Mouse (Mus musculus): ENCODE results near the gene Psg22. TPM values are rescaled to one million over a fixed set of nuclear protein-coding genes. Genes with fewer than 3 reads are reported as not detected.
"Not testable (repeated sequence)": the region's sequence is repeated elsewhere in the genome, so short reads cannot be mapped to it uniquely, and the experiment has no call there.

Psg22 gene
- not detected for total RNA-seq (2021)

DNA sequence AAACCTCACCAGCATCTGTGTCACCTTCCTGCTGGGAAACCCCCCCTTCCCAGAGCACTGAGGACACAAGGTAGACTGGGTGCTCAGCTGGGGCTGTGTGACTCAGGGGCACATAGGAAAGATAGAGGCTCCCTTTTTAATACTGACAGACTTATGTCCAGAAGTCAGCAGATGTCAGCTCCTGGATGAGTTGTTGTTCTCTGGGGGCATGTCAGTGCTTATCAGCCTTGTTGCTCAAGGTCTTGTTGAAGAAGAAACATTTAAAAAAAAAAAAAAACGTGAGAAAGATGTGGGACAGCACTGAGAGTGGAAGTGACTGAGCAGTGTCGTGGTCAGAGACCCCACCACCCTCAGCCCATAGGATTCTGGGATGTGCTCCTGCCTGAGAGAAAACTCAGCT is at the start of gene Psg22:
Gene Psg22 (plus strand): TSS at position 301 of the 400 bp plus-strand sequence.
- DNase-seq, result no peak

DNA sequence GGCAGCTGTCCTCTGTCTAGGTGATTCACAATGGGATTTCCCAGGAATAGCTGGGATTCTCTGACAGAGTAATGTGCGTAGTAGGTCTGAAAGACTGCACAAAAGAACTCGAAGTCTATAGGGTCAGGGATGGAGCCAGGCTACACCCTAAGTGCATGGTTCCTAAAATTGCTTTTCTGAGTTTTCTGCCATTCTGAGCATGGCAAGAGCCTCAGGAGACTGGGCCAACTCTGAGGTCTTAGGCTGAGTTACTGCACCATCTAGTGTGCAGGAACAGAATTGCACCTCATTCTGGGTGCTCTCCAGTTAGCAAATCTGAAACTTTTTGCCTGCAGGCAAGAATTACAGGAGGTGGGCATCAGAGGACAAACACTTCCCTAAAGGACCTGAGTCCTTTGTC is 38.1 kb upstream of the Psg22 start:
- DNase-seq, result peak; percentile 2 to 3

DNA sequence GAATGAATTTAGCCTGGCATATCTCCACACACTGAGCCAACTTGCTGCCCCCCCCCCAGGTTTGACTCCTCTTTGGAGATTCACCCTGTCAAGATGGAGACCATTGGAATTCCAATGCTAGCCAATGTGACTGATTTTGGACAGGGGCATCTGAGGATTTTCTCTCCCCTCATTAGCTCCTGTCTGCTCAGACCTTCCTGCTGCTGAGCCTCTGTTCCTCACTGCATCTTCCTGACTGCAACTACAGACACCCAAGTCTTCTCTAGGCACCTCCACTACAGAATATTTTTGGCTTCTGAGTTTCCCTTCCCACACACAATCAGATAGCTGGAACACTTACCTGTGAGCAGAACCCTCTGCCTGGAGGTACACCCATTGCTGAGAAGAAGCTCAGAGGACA is 32.3 kb upstream of the Psg22 start:
- no peak for DNase-seq

DNA sequence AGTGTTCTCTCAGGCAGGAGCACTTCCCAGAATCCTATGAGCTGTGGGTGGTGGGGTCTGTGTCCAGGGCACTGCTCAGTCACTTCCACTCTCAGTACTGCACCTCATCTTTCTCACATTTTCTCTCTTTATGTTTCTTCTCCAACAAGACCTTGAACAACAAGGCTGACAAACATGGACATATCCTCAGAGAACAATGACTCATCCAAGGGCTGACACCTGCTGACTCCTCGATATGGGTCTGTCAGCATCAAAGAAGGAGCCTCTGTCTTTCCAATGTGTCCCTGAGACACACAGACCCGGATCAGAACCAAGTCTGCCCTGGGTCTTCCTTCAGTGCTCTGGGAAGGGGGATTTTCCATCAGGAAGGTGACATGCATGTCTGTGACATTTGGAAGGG is 31.8 kb upstream of the Psg22 start, which contains the start of gene Psg20:
Gene Psg20 (minus strand): TSS at position 101 of the 400 bp plus-strand sequence.
- no peak for DNase-seq

DNA sequence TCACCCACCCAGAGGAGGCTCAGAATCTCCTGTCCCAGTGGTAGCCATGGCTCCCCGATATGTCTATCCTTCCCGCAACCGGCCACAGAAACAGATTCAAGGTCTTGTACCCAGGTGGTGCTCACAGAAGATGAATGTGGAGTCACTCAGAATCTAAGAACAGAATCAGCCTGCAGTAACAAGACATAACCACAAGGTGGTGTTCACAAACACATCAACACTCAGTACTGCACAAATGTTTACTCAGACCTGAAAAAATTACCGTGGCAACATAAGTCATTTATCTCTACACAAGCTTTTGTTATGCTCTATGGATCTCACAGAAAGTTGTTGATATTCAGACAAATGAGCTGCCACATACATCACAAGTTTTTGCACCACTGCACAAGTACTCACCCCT is 7.6 kb upstream of the Psg22 start:
- DNase-seq, result not testable (repeated sequence)

DNA sequence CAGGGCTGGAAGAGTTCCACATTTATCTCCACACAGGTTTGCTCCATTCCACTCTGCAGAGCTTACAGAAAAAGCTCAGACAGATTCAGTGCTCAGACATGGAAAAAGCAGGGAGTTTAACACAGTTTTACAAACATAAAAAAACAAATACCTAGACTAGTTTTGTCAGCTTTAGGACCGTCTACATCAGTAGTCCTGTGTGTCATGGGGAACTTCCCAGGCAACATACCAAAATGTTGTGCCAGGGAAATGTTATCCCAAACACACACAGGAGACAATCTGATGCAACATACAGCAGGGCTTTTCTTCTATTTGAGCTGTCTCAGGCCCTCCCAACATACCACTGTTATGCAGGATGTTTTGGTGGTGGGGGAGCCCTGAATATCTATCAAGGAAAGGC is 7.0 kb upstream of the Psg22 start:
- DNase-seq, result no peak

DNA sequence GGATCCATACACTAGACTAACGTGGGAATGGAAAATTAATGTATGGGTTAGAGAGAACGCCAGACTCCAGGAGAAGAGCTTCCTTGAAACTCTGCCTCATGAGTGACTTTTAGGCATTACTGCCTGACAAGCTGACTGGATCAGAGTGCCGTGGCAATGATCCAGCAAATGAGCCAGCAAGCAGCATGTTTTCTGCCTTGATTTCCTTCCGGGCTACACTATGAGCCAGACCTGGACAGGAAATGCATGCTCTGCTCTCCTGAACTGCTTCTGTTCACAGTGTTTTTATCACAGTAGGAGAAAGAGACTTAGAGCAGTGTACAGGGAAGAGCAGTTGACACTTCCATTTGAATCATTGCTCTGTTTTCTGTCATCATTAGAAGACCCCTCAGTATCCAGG is 2.3 kb upstream of the Psg22 start:
- DNase-seq, result no peak

DNA sequence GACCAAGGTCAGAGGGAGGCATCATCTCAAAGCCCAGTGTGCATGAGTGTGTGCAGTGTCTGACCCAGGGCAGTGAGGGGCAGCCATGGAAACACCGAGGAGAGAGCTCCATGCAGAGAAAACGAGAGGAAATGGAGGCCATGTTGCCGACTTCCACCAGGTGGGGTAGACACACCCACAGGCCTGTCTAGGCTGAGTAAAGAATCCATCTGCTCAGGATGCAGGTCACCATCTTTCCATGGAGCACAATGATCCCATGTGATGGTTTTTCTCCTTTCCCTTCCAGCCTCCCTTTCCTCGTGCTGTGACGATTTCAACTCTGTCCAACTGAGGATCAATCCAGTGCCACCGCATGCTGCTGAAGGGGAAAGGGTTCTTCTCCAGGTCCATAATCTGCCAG is 6.1 kb downstream of the Psg22 start:
- no peak for DNase-seq

DNA sequence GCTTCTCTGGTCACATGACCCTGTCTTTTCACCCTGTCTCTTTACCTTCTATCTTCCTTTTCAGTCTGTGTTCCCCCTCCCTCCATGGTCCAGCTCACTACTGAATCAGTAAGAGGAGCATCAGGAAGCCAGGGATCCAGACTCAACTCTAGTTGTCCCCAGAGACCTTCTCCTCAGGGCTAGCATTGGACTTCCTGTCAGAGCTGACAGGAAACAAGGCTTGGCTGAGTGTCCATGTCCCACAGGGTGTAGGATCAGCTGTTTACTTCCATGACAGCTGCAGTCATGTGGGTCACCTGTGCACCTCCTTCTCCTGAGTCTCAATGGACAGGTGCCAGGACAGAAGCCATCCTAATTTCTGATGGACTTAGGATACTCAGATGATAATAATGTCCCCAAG is 8.0 kb downstream of the Psg22 start:
- DNase-seq, result not testable (repeated sequence)

DNA sequence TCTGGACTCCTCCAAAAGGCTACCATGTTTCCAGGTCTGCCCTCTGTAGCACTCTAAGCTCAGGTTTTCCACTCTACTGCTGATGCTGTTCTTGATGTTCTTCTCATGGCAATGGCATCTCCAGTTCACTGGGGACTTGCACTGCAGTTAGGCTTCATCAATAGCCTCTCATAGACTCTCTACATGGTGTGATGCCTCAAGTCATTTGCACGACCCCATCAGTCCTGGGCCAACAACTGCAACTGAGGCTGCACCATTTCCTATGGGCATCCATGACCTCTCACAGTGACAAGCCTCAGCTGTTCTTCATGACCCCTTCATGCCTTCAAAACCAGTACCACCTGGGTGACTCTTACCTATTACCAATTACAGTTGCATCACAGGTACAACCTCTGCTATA is 10.5 kb downstream of the Psg22 start:
- no peak for DNase-seq

DNA sequence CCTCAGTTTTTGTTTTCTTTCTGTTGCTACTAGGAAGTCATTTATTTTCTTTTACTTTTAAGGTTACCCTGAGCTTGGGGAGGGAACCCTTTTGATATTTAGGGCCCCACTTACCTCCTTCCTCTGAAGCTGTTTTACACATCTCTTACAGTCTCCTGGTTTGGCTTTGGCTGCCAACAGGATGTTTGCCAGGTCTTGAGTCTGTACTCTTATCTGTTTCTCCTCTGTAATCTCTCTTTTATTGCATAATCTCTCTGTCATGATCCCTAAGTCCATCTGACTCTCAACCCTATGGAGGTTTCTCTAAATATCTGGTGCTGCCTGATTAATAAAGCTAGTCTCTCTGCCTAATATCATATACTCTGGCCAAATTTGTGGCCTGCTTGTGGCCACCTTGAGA is 15.2 kb downstream of the Psg22 start:
- DNase-seq, result no peak

DNA sequence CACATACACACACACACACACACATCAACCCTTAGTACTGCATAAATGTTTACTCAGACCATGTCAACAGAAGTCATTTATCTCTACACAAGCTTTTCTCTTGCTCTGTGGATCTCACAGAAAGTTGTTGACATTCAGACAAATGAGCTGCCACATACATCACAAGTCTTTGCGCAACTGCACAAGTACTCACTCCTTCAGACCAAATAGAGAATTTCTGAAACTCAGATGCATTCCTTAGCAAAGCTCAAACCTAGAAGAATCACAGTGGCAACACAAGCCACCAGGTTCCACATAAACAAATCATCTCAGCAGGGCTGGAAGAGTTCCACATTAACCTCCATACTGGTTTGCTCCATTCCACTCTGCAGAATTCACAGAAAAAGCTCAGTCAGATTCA is 16.6 kb downstream of the Psg22 start:
- no peak for DNase-seq

DNA sequence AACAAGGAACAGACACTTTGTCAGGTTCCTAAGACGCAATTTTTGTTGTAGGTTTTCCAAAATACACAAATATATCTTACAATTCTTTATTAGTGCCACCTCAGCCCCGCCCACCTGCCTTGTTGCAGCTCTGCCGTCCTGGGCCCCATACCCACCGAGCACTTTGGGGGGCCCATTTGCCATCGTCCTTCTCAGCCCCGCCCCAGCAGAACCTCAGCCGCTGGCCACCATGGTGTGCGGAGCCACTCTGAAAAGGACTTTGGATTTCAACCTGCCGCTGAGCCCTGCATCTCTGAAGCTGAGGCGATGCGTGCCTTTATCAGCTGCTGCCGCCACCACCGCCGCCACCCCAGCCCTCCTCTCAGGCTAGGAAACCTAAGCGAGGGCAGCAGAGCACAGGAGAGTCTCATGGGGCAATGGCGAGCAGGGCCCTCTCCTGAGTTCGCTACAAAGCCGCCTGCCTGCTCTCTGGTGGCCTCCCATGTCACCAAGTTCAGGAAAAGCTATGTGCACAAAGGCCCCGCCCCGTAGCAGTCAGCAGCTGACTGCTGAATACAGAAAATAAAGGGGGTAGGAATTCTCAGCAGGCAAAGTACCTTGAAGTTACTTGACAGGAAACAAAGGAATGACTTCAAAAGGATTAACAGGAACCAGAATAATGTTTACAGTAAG is 28.4 kb downstream of the Psg22 start:
- no peak for DNase-seq

DNA sequence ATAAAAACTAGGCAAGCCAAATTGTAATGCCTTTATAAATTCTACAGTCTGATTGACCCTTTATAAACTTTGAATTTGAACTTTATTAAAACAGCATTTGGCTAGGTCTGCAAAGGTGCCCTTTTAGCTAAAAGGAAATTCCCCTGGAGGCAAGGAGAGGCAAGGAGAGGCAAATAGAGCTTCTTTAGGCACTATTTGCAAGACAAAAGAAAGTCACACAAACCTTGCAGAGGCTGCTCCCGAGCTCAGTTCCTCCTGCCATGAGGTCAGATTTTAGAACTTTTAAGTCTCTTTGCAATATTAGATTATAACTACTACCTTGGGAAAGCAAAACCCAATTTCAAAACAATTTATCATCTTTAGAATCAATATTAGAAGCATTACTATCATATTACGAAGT is 29.5 kb downstream of the Psg22 start:
- DNase-seq, result not testable (repeated sequence)

DNA sequence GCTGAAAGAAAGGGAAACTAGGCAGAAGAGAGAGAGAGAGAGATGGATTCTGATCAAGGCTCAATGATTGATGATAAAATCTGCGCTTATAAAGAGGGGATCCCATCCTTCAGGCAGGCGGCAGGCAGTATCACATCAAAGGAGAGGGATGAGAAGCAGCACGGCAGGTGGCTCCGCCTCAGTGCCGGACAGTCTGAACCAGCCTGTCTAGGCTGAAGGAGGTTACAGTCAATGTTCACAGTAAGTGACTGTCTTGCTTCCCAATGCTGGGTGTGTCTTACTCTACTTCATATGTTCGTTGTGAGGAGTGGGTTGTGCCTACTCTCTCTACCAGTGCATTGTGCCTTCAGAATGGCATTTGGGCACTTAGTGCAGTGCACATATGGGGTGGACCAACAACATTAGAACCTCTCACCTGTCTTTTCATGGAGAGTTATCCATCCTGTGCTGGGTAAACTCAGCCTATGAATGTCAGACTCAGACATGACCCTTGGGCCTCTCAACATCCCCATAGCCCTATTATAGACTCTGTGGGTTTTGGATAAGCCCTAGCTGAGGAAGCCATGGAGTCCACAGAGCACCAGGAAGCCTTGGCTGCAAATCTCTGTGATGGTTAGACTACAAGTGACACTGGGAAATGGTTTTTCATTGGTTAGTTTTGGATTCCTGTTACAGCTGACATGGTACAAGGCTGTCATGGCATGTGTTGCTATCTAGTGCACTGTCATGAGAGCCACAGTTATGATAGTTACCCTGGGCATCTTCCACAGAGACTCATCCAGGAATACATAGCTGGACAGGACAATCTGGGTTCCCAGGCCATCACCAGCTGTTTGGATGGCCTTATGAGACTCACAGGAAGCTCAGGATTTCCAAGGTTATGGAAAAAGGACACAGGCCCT is 31.4 kb downstream of the Psg22 start:
- no peak for DNase-seq

DNA sequence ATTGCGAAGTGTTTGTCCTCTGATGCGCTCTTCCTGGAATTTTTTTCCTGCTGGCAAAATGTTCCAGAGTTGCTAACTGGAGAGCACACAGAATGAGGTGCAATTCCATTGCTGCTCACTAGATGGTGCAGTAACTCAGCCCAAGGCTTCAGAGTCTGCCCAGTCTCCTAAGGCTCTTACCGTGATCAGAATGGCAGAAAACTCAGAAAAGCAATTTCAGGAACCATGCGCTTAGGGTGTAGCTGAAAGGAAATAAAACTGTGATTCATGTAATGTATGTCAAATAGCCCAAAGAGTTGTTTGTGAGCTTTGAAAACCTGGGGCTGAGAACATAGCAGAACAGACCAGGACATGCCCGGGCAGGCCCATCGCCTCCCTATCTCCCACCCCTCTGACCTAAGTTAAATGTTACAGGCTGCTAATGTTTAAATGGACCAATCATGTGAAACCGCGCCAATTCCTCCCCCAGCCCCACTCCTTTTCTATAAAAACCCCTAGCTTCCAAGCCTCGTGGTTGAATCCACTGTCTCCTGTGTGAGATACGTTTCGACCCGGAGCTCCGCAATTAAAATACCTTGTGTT is 32.1 kb downstream of the Psg22 start:
- DNase-seq, result peak; percentile 22 to 44

DNA sequence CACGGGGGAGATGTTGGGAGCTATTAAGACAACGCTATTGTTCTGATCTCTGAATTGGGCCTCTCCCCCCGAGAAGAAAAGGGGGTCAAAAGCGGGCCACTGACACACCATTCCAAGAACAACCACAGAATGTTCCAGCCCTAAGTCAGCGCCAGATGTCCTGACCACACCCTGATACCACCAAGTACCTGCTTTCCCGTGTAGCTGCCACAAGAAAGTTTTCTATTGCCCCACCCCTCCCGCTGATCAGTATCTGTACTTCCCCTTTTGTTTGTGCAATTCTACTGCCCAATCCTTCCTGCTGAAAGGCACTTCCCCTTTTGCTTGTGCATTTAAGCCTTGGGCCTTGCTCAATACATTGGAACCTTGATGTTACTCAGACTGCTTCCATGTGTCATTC is 42.3 kb downstream of the Psg22 start:
- DNase-seq, result not testable (repeated sequence)

DNA sequence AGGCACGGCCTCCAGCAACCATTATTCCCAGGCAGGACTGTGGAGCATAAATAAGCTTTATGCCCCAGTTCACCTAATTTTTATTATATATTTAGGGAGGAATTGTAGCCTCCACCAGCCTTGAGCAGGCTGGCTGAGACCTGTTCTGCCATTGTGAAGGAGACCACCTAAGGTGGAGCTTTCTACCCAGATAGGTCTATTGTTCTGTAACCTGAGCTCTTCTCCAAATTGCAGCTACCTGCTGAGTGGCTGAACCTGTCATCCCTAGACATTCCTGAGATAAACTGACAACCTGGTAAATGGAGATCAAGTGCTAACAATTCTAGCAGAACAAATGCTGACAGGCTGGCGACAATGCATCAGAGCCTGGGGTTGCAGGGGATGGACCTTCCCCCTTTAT is 45.0 kb downstream of the Psg22 start:
- not testable (repeated sequence) for DNase-seq

Other genes starting within 250 kb of the Psg22 start
- not detected for gene Psg26, start 233.9 kb upstream of the Psg22 start, total RNA-seq (2021)
- not detected for gene Psg25, start 185.8 kb upstream of the Psg22 start, total RNA-seq (2021)
- not detected for gene Psg27, start 150.8 kb upstream of the Psg22 start, total RNA-seq (2021)
- gene Psg23, start 101.6 kb upstream of the Psg22 start, total RNA-seq (2021), result not detected
- not detected for gene Psg21, start 61.4 kb upstream of the Psg22 start, total RNA-seq (2021)
- not detected for gene Psg20, start 31.9 kb upstream of the Psg22 start, total RNA-seq (2021)
- not detected for gene Psg19, start 80.4 kb downstream of the Psg22 start, total RNA-seq (2021)
- gene Psg17, start 103.5 kb downstream of the Psg22 start, total RNA-seq (2021), result not detected
- 1 to 10 TPM; 2.1 TPM for gene Mill2, start 121.9 kb downstream of the Psg22 start, total RNA-seq (2021)
- gene Pglyrp1, start 153.2 kb downstream of the Psg22 start, total RNA-seq (2021), result 10 to 100 TPM; 13.6 to 21.1 TPM
- 10 to 100 TPM; 11.3 to 12.5 TPM for gene Ccdc61, start 192.3 kb downstream of the Psg22 start, total RNA-seq (2021)
- gene Nova2, start 207.8 kb downstream of the Psg22 start, total RNA-seq (2021), result 10 to 100 TPM; 82.2 to 84.5 TPM

All from layer of hippocampus, postnatal 36 days (tissue).